Mouse (Mus musculus) urinary bladder, postnatal 10 days (tissue): ENCODE data around the gene Bod1l.

ENCODE experiments used
- DNase-seq: peaks from one replicate; pipeline ENCODE4 v3.0.0; 2022; ENCODE audit warnings: low spot score

Gene Bod1l

GRCm38 (mm10) chr5:41844147-41844529, at the start of gene Bod1l:
Bod1l (minus strand) TSS chr5:41844315.
- DNase-seq = peak; percentile 81

GRCm38 (mm10) chr5:41893351-41893750, 49.2 kb upstream of the Bod1l start:
- DNase-seq = no peak

GRCm38 (mm10) chr5:41890871-41891270, 46.8 kb upstream of the Bod1l start:
- DNase-seq = no peak

GRCm38 (mm10) chr5:41889245-41889849, 45.2 kb upstream of the Bod1l start:
- DNase-seq = no peak

DNA sequence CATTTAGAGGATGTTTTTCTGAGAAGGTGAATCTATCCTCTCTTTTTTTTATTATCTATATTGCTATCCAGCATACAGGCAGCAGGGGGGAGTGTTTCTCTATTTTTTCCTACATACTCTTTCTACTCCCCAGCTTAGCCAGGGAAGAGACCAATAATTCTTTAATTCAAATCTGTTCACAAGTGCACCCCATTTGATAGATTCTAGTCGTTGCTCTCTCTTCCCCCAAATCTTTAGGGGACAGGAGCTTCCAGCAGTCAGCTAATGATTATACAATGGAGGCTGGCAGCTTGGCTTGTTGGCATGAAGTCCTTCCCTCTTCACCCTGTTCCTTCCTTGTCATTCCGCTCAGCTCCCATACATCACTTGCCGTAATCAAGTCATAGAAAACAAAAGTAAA, 44.7 kb upstream of the Bod1l start:
- DNase-seq = no peak

- no peak for DNase-seq
Observed at GRCm38 (mm10) chr5:41887738-41888137, 43.6 kb upstream of the Bod1l start.

GRCm38 (mm10) chr5:41884563-41884962, 40.4 kb upstream of the Bod1l start:
- DNase-seq = no peak

DNA sequence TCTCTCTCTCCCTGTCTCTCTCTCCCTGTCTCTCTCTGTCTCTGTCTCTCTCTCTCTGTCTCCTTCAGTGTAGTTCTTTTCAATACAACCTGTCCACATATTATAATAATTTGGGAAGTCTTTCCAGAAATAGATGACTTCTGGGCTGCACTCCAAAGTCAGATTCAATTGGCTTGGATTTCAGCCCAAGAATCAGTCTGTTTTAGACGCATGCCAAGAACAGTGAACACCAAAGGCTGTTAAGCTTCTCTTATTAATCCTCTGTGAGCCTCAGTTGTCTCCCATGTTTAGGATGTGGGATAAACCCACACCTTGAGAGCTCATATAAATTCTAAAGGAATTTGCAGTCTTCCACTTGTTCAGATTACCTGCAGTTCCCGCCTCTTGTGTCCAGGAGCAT, 27.0 kb upstream of the Bod1l start:
- no peak for DNase-seq

GRCm38 (mm10) chr5:41855781-41856180, 11.7 kb upstream of the Bod1l start:
- DNase-seq = no peak

- no peak for DNase-seq
Observed at GRCm38 (mm10) chr5:41845558-41845937, 1.4 kb upstream of the Bod1l start.

GRCm38 (mm10) chr5:41844820-41845557, 874 bp upstream of the Bod1l start:
- DNase-seq = no peak

- DNase-seq = no peak
Observed at GRCm38 (mm10) chr5:41843419-41844146, 532 bp downstream of the Bod1l start.

DNA sequence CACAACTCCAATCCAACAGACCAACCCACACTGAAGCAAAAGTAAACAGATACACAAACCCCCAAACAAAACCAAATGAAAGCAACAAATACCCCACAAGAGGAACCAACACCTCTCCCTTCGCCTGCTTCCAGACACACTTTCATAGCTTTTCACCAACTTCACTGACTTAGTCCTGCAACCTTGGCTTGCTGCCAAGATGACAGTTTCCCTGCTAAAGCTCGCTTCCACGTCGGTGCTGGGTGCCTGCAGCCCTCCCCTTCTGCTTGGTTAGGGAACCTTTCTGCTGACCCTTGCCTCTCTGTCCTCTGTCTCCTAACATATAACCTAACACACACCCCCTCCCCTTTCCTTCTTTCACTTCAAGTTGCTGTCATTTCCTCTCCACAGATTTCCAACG, 1.4 kb downstream of the Bod1l start:
- no peak for DNase-seq

DNA sequence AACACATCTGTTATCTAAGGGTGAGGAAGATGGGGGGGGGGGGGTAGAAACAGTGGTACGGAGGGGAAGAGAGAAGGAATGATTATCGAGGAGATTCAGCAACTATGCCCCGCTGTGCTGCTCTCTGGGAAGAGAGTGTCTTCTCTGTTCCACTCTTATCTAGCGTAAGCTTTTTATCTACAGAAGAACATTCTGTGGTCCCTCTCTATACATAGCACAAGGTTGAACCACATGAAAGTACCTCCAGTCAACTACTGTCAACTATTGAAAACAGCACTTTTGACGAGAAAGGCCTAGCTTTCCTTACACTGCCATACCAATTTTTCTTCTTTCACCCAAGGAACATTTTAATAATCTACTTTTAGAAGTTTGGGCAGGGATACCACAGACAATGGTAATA, 2.4 kb downstream of the Bod1l start:
- no peak for DNase-seq

DNA sequence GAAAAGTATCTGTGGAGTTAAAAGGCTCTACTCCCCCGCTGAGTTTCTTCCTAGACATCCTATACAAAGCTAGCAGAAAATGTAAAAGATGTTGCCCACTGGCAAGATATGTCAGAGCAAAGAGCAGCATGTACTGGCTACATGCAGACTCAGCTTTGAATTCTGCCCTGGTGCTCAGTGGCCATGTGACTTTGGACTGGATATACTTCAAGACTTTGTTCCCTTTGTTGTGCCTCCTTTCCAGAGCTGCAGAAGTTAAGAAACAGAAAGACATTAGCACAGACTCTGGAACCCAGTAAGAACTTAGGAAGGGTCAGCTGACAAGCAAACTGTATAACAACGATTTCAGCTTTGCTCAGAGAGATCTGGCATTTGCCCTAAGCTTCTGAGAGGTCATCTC, 14.0 kb downstream of the Bod1l start:
- no peak for DNase-seq

DNA sequence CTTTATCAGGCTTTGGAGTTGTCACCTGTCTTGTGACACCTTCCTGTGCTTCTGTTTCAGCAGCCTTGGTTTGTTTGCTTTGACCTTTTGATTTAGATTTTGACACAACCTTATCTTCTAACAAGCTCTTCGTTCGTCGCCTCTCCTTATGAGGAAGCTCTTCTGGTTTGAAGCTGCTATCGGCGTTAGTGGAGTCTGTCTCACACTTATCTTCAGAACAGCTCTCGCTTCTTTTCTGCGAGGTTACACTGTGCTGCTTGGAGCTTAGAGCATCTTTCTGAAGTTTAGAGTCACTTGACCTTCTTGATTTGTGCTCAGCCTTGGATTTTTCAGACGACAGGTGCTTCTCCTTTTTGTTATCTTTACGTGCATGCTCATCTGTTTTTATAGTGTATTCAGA, 23.0 kb downstream of the Bod1l start:
- DNase-seq = no peak

DNA sequence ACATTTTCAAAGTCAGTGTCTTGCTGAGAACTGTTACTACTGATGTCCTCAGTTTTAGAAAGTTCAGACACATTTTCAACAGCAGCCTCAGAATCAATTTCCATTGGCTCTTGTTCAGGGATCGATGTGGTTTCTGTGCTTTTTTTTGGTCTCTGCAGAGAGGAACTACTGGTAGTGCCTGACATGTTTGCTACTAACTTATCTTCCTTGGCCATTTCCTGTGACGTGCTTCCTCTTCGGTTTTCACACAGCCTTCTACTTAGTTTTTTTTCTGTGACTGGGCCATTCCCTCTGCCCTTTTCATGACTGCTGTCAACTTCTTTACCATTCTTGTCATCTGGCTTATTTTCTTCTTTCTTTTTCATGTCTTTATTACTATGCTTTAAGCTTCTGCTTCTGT, 23.6 kb downstream of the Bod1l start:
- DNase-seq = no peak

DNA sequence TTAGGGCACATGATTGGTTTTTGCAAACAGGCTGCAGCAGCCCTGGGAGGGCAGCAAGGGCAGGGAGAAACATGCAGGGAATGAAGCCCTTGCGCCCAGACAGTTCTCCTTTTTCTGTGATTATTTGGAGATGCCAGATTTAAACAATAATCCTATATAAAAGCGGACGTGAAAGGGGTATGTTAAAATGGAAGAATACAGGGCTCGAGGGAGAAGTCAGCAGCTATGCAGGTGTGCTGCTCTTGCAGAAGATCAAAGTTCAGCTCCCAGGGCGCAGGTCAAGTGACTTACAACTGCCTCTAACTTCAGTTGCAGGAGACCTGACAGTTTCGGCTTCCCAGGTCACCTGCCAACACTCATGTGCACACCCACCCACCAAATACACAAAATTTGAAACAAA, 31.6 kb downstream of the Bod1l start:
- DNase-seq = no peak

GRCm38 (mm10) chr5:41811279-41811678, 32.8 kb downstream of the Bod1l start:
- DNase-seq = no peak

DNA sequence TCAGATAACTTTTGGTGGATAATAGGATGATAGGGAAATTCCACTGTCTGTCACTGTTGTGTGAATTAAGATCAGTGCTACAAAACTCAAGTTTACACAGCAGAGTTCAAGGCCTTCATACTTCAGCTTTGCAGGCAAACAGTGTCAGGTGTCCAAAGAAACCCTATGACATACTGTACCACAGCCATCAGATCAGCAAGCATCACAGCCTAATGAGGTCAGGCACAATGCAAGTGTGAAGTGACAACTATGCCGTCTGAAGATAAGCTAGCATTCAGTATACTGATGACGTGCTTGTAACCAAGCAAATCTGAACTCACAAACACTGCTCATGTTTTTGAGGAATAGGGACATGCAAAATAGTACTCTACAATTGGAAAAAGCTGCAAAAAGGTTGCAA, 36.7 kb downstream of the Bod1l start:
- DNase-seq = no peak

GRCm38 (mm10) chr5:41806176-41806575, 37.9 kb downstream of the Bod1l start:
- DNase-seq = no peak

DNA sequence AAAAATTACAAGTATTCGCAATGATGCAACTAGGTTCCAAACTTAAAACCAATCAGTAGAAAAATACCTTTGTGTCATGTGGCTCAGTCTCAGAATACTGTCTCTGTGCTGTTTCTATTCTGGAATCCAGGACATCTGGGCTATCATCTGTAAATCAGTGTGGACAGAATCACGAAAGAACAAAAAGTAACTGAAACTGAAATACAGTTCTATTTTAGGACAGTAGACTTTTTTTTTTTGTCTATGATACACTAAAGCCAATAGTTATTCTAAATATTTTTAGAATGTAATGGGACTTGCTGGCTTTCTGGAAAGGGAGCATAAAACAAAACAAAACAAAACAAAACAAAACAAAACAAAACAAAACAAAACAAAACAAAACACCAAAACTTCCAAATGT, 39.0 kb downstream of the Bod1l start:
- DNase-seq = no peak

GRCm38 (mm10) chr5:41804643-41805042, 39.5 kb downstream of the Bod1l start:
- DNase-seq = no peak
